Mouse (Mus musculus): ENCODE results near the gene BC049715. TPM values are rescaled to one million over a fixed set of nuclear protein-coding genes. Genes with fewer than 3 reads are reported as not detected.

The BC049715 gene
- polyA plus RNA-seq, 2 experiments: 0.73 to 1.9 TPM

DNA sequence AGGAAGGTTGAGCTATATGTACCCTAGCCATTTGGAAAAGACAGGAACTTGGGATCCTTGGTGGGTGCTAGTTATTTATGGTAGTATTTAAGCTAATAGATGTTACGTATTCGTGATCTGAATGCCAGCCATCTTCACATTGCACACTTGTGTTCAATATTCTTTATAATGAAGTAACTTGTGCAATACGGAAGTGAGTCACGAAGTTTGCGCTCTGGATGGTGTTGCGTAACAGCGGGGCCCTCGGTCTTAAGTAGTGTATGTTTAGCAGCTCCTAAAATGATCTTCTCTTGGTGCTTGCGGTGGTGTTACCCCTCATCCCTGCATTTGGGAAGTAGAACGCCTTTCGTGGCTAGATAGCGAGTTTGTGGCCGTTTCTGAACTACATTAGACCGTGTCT is 18.3 kb upstream of the BC049715 start:
- H3K4me1 ChIP-seq (ENCODE audit: control insufficient read depth, insufficient read depth, low read length): peaks cover 15% of the 10 kb centered on the region
- no peaks in the 10 kb centered on the region for H3K27me3 ChIP-seq (ENCODE audit: control insufficient read depth, insufficient read depth, low read length)
- H3K27ac ChIP-seq (replicated peaks; ENCODE audit: low read depth, low read length): no peak overlapping the region
- DNase-seq (ENCODE audit: low spot score) (no peak), ATAC-seq (ENCODE audit: low FRiP score, low read depth) (no peak)
- H3K4me3 ChIP-seq (replicated peaks; ENCODE audit: low read length): peak overlapping the region; percentile 73
- 32% methylated on average over 14 of the region's 14 CpGs for WGBS
- peaks cover 21% of the 10 kb centered on the region for H3K36me3 ChIP-seq (ENCODE audit: control insufficient read depth, insufficient read depth, low read length)
- peak overlapping the region; percentile 57 for H3K9ac ChIP-seq (ENCODE audit: low read depth, low read length, severe bottlenecking)
- no peak for TF ChIP-seq POLR2A (IDR thresholded peaks at IDR 0.05; ENCODE audit: borderline replicate concordance, extremely low read depth, insufficient read depth, insufficient read length)
- no peaks in the 10 kb centered on the region for H3K9me3 ChIP-seq (ENCODE audit: control insufficient read depth, low read length)
- H3K4me2 ChIP-seq (replicated peaks; ENCODE audit: low read depth, low read length, severe bottlenecking): peak overlapping the region; percentile 72

DNA sequence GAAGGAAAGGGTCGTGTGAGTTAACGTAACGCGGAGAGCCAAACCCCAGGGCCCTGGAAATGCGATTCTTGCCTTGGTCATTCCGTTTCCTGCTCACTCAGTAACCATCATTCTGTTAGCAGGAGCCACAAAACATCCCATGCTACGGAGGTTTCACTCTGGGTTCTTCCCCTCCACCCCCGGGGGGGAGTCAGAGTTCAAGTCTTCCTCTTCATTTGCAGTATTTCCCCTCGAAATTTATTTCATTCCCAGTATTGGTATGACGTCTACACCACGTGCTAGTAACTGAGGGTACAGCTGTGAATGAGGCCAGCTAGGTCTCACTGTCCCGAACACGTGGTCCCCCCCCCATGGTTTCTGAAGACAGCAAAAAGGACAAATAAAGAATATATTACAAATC is 17.8 kb upstream of the BC049715 start:
- 73% methylated on average over 13 of the region's 13 CpGs for WGBS
- no peak for ATAC-seq (ENCODE audit: low FRiP score, low read depth)
- no peak overlapping the region for H3K27ac ChIP-seq (replicated peaks; ENCODE audit: low read depth, low read length)
- H3K9me3 ChIP-seq (ENCODE audit: control insufficient read depth, low read length): no peaks in the 10 kb centered on the region
- no peak for TF ChIP-seq POLR2A (IDR thresholded peaks at IDR 0.05; ENCODE audit: borderline replicate concordance, extremely low read depth, insufficient read depth, insufficient read length)
- H3K27me3 ChIP-seq (ENCODE audit: control insufficient read depth, insufficient read depth, low read length): no peaks in the 10 kb centered on the region
- peaks cover 15% of the 10 kb centered on the region for H3K4me1 ChIP-seq (ENCODE audit: control insufficient read depth, insufficient read depth, low read length)
- H3K9ac ChIP-seq (ENCODE audit: low read depth, low read length, severe bottlenecking): no peak overlapping the region
- H3K4me3 ChIP-seq (replicated peaks; ENCODE audit: low read length): peak overlapping the region; percentile 73; the same call in 1 of the 2 replicates
- peak overlapping the region; percentile 72 for H3K4me2 ChIP-seq (replicated peaks; ENCODE audit: low read depth, low read length, severe bottlenecking)
- peaks cover 27% of the 10 kb centered on the region for H3K36me3 ChIP-seq (ENCODE audit: control insufficient read depth, insufficient read depth, low read length)
- no peak for DNase-seq (ENCODE audit: low spot score)

DNA sequence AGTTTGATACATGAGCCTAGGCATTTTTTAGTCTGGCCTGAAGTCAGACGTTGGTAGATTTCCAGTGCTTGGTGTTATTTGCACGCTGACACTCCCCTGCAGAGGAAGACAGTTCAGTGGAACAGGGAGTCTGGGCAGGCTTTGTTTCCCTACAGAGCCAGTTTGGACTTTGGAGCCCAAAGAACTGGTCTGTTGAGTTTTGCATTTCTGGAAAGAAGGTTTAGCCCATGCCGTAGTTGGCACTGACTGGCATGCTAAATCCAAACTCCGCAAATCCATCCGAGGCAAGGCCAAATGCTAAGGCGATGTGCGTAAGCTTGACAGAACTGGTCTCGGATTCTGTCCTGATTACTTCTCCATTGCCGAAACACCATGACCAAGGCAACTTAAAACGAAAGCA is 16.2 kb upstream of the BC049715 start:
- no peaks in the 10 kb centered on the region for H3K9me3 ChIP-seq (ENCODE audit: control insufficient read depth, low read length)
- H3K27ac ChIP-seq (replicated peaks; ENCODE audit: low read depth, low read length): no peak overlapping the region
- TF ChIP-seq POLR2A (IDR thresholded peaks at IDR 0.05; ENCODE audit: borderline replicate concordance, extremely low read depth, insufficient read depth, insufficient read length): no peak
- WGBS: 91% methylated on average over 10 of the region's 10 CpGs
- H3K4me1 ChIP-seq (ENCODE audit: control insufficient read depth, insufficient read depth, low read length): peaks cover 12% of the 10 kb centered on the region
- H3K4me3 ChIP-seq (replicated peaks; ENCODE audit: low read length): no peak overlapping the region
- no peak for DNase-seq (ENCODE audit: low spot score)
- no peaks in the 10 kb centered on the region for H3K27me3 ChIP-seq (ENCODE audit: control insufficient read depth, insufficient read depth, low read length)
- ATAC-seq (ENCODE audit: low FRiP score, low read depth): no peak
- H3K9ac ChIP-seq (ENCODE audit: low read depth, low read length, severe bottlenecking): no peak overlapping the region
- peaks cover 39% of the 10 kb centered on the region for H3K36me3 ChIP-seq (ENCODE audit: control insufficient read depth, insufficient read depth, low read length)
- H3K4me2 ChIP-seq (replicated peaks; ENCODE audit: low read depth, low read length, severe bottlenecking): no peak overlapping the region

DNA sequence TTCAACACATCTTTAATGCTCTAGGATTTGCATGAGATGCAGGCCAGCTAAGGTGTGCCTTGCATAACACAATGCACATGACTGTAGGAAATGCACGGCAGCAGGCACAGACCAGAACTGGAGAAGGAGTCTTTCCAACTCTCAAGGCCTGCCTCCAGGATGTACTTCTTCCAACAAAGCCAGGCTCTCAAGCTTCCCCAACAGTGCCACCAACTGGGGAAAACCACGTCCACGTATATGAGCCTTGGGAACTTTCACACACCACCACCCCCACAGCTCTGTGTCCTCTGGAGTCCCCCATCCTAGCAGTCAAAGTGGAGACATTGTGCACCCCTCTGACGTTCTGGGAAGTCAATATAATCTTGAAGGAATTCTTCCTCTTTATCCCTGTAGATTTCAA is 14.3 kb upstream of the BC049715 start:
- peaks cover 59% of the 10 kb centered on the region for H3K36me3 ChIP-seq (ENCODE audit: control insufficient read depth, insufficient read depth, low read length)
- no peaks in the 10 kb centered on the region for H3K9me3 ChIP-seq (ENCODE audit: control insufficient read depth, low read length)
- no peak overlapping the region for H3K27ac ChIP-seq (replicated peaks; ENCODE audit: low read depth, low read length)
- no peaks in the 10 kb centered on the region for H3K27me3 ChIP-seq (ENCODE audit: control insufficient read depth, insufficient read depth, low read length)
- H3K4me1 ChIP-seq (ENCODE audit: control insufficient read depth, insufficient read depth, low read length): peaks cover 9% of the 10 kb centered on the region
- no peak for DNase-seq (ENCODE audit: low spot score)
- H3K9ac ChIP-seq (ENCODE audit: low read depth, low read length, severe bottlenecking): no peak overlapping the region
- no peak overlapping the region for H3K4me3 ChIP-seq (replicated peaks; ENCODE audit: low read length)
- TF ChIP-seq POLR2A (IDR thresholded peaks at IDR 0.05; ENCODE audit: borderline replicate concordance, extremely low read depth, insufficient read depth, insufficient read length): no peak
- no peak for ATAC-seq (ENCODE audit: low FRiP score, low read depth)
- WGBS: 41% methylated on average over 4 of the region's 4 CpGs
- H3K4me2 ChIP-seq (replicated peaks; ENCODE audit: low read depth, low read length, severe bottlenecking): no peak overlapping the region

DNA sequence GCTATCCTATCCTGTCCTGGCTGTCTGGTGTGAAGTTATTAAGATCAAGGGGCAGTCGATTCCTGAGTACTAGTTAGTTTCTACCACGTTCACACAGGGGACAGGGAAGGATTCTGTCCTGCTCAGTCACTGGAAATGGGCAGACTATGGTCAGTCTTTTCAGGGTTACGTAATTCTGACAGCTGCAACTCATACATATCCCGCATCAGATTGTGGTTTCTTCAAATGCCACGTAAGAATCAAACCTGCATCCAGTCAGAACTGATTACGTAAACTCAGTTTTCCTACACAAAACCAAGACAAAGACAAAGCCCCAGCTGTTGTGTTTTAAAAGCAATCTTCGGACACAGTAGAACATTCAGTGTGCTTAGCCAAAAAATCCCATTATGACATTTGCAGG is 12.0 kb upstream of the BC049715 start:
- DNase-seq (ENCODE audit: low spot score) (no peak), ATAC-seq (ENCODE audit: low FRiP score, low read depth) (no peak)
- H3K4me1 ChIP-seq (ENCODE audit: control insufficient read depth, insufficient read depth, low read length): no peaks in the 10 kb centered on the region
- no peak for TF ChIP-seq POLR2A (IDR thresholded peaks at IDR 0.05; ENCODE audit: borderline replicate concordance, extremely low read depth, insufficient read depth, insufficient read length)
- H3K9ac ChIP-seq (ENCODE audit: low read depth, low read length, severe bottlenecking): no peak overlapping the region
- H3K27ac ChIP-seq (replicated peaks; ENCODE audit: low read depth, low read length): no peak overlapping the region
- no peak overlapping the region for H3K4me2 ChIP-seq (replicated peaks; ENCODE audit: low read depth, low read length, severe bottlenecking)
- peaks cover 80% of the 10 kb centered on the region for H3K36me3 ChIP-seq (ENCODE audit: control insufficient read depth, insufficient read depth, low read length)
- no peaks in the 10 kb centered on the region for H3K9me3 ChIP-seq (ENCODE audit: control insufficient read depth, low read length)
- WGBS: 96% methylated on average over 7 of the region's 7 CpGs
- no peak overlapping the region for H3K4me3 ChIP-seq (replicated peaks; ENCODE audit: low read length)
- no peaks in the 10 kb centered on the region for H3K27me3 ChIP-seq (ENCODE audit: control insufficient read depth, insufficient read depth, low read length)

DNA sequence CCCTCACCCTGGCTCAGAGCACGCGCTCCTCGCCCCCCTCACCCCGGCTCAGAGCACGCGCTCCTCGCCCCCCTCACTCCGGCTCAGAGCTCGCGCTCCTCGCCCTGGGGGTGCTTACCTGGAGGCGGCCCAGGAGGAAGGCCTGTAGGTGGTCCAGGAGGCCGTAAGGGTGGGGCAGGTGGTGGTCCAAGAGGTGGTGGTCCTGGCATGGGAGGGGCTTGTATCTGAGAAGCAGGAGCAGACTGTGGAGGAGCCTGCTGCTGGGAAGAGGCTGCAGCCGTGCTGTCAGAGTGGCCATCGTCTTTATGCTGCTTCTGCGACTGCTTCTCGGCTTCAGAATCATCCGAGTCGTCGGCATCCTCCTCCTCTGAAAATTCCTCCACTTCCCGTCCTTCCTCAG is 10.6 kb upstream of the BC049715 start:
- H3K36me3 ChIP-seq (ENCODE audit: control insufficient read depth, insufficient read depth, low read length): peaks cover 94% of the 10 kb centered on the region

More for the DNA sequence above, 10.6 kb upstream of the BC049715 start:
- H3K27me3 ChIP-seq (ENCODE audit: control insufficient read depth, insufficient read depth, low read length): no peaks in the 10 kb centered on the region
- no peak overlapping the region for H3K9ac ChIP-seq (ENCODE audit: low read depth, low read length, severe bottlenecking)
- WGBS: 94% methylated on average over 21 of the region's 21 CpGs
- no peaks in the 10 kb centered on the region for H3K9me3 ChIP-seq (ENCODE audit: control insufficient read depth, low read length)
- no peak overlapping the region for H3K4me2 ChIP-seq (replicated peaks; ENCODE audit: low read depth, low read length, severe bottlenecking)
- no peak overlapping the region for H3K27ac ChIP-seq (replicated peaks; ENCODE audit: low read depth, low read length)
- ATAC-seq (ENCODE audit: low FRiP score, low read depth) (no peak), DNase-seq (ENCODE audit: low spot score) (no peak)
- no peaks in the 10 kb centered on the region for H3K4me1 ChIP-seq (ENCODE audit: control insufficient read depth, insufficient read depth, low read length)
- no peak for TF ChIP-seq POLR2A (IDR thresholded peaks at IDR 0.05; ENCODE audit: borderline replicate concordance, extremely low read depth, insufficient read depth, insufficient read length)
- no peak overlapping the region for H3K4me3 ChIP-seq (replicated peaks; ENCODE audit: low read length)

Measured in limb, embryonic 14.5 days (tissue).